Mouse (Mus musculus): ENCODE measurements around the gene Grk4. TPM values are rescaled to one million over a fixed set of nuclear protein-coding genes. Genes with fewer than 3 reads are reported as not detected.
A peak's percentile ranks its signal among the peaks of the same experiment; 100 is the strongest.

Grk4 gene
- 40.0 and 42.0 TPM in 2 replicates for polyA plus RNA-seq (2012; rRNA removed)

DNA sequence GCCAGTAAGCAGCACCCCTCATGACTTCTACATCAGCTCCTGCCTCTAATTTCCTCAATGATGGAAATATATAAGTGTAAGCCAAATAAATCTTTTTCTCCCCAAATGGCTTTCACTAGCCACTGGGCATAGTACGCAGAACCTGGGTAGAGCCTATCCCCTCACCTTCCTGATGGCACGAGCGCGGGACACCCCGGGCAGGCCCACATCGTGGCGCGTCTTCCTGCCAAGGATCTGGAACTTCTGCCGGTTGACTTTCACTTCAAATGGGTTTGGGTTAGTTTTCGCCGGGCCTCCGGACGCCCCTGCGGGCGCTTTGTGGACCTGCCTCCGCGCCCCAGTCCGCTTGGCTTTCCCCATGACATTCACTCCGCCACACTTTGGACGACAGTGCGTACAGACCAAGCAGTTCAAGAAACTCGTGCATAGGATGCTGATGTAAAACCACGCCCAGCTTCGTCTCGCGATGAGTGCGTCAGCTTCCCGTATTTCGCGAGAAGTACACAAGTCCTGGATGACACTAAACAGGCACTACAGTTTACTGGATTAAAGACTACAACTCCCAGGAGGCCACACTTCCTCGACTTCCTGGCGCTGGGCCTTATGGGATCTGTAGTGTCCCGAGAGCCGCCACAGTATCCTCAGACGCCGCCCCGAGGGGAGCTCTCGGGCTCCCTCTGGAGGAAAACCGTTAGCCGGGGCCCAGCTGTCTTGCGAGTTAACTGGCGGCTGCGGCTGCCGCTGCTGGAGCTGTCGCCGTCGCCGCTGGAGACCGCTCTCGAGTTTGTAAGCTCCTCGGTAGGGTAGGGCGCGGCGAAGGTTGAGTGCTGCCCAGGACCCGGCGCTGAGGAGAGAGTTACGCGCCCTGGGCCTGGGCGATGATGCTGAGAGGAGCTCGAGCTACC is at the start of gene Grk4, which contains the start of gene Nop14:
Grk4 (plus strand) TSS at position 694 of the 905 bp plus-strand sequence.
Nop14 (minus strand) TSS at position 463 of the 905 bp plus-strand sequence.
- no peaks in the 10 kb centered on the region; the same call in 1 of the 2 replicates for H3K4me1 ChIP-seq (ENCODE audit: control insufficient read depth, insufficient read depth, low read length)
- TF ChIP-seq CTCF (IDR thresholded peaks at IDR 0.05; ENCODE audit: control insufficient read depth, insufficient read depth, insufficient replicate concordance, low read depth, low read length) = peak; percentile 54
- peak; percentile 97 for TF ChIP-seq POLR2A (IDR thresholded peaks at IDR 0.05; ENCODE audit: control insufficient read depth, low read depth, low read length)
- H3K27me3 ChIP-seq (ENCODE audit: control insufficient read depth, insufficient read depth, low read length) = no peaks in the 10 kb centered on the region
- peak within 1 kb of the TSS; percentile 91 for H3K4me3 ChIP-seq (ENCODE audit: control insufficient read depth, low read depth, low read length)
- peak within 1 kb of the TSS; percentile 91 for H3K27ac ChIP-seq (ENCODE audit: control insufficient read depth, insufficient read depth, low read depth, low read length)
- no peaks in the 10 kb centered on the region; the same call in 1 of the 2 replicates for H3K36me3 ChIP-seq (ENCODE audit: control insufficient read depth, insufficient read depth, low read length)

GRCm38 (mm10) chr5:34632996-34633395 is 27.2 kb upstream of the Grk4 start:
- TF ChIP-seq POLR2A (IDR thresholded peaks at IDR 0.05; ENCODE audit: control insufficient read depth, low read depth, low read length) (no peak), CTCF (IDR thresholded peaks at IDR 0.05; ENCODE audit: control insufficient read depth, insufficient read depth, insufficient replicate concordance, low read depth, low read length) (no peak)
- no peak overlapping the region for H3K4me3 ChIP-seq (ENCODE audit: control insufficient read depth, low read depth, low read length)
- no peaks in the 10 kb centered on the region; the same call in 1 of the 2 replicates for H3K36me3 ChIP-seq (ENCODE audit: control insufficient read depth, insufficient read depth, low read length)
- no peak overlapping the region for H3K27ac ChIP-seq (ENCODE audit: control insufficient read depth, insufficient read depth, low read depth, low read length)
- H3K4me1 ChIP-seq (ENCODE audit: control insufficient read depth, insufficient read depth, low read length) = peaks cover 11% of the 10 kb centered on the region
- no peaks in the 10 kb centered on the region for H3K27me3 ChIP-seq (ENCODE audit: control insufficient read depth, insufficient read depth, low read length)

GRCm38 (mm10) chr5:34633641-34634040 is 26.5 kb upstream of the Grk4 start:
- H3K36me3 ChIP-seq (ENCODE audit: control insufficient read depth, insufficient read depth, low read length) = no peaks in the 10 kb centered on the region; the same call in 1 of the 2 replicates
- TF ChIP-seq POLR2A (IDR thresholded peaks at IDR 0.05; ENCODE audit: control insufficient read depth, low read depth, low read length) (no peak), CTCF (IDR thresholded peaks at IDR 0.05; ENCODE audit: control insufficient read depth, insufficient read depth, insufficient replicate concordance, low read depth, low read length) (no peak)

DNA sequence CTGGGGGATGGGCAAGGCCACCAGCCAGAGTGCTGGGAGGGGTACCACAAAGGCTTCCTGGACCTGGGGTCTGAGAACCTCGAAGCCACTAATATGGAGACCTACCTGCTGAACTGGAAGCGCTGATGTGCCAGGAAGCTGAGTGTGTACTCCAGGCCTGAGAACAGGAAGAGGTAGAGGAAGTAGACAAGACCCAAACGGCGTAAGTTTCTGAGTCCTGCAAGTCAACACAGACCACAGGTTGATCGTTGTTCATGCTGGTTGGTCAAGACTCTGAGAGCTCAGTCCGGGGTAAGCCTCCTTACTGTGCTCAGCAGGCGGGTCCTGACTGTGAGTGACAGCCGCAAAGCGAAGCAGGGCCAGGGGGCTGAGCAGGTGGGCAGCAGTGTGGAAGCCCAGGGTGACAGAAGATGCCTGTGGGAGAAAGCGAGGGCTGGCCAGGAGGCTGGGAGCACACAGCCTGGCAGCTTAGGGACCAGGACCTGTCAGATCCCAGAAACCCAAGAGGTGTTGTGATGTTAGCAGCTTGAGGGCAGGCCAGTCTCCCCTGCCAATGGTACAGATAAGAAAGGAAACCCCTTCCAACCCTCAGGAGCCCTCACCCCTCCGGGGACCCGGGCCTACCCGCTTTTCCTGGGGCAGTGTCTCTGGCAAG is 25.3 kb upstream of the Grk4 start:
- H3K36me3 ChIP-seq (ENCODE audit: control insufficient read depth, insufficient read depth, low read length) = no peaks in the 10 kb centered on the region; the same call in 1 of the 2 replicates
- TF ChIP-seq CTCF (IDR thresholded peaks at IDR 0.05; ENCODE audit: control insufficient read depth, insufficient read depth, insufficient replicate concordance, low read depth, low read length) = no peak
- no peak for TF ChIP-seq POLR2A (IDR thresholded peaks at IDR 0.05; ENCODE audit: control insufficient read depth, low read depth, low read length)
- no peak overlapping the region for H3K4me3 ChIP-seq (ENCODE audit: control insufficient read depth, low read depth, low read length)
- H3K4me1 ChIP-seq (ENCODE audit: control insufficient read depth, insufficient read depth, low read length) = peaks cover 11% of the 10 kb centered on the region
- H3K27ac ChIP-seq (ENCODE audit: control insufficient read depth, insufficient read depth, low read depth, low read length) = no peak overlapping the region
- no peaks in the 10 kb centered on the region for H3K27me3 ChIP-seq (ENCODE audit: control insufficient read depth, insufficient read depth, low read length)

More at GRCm38 (mm10) chr5:34633641-34634040, 26.5 kb upstream of the Grk4 start:
- no peak overlapping the region for H3K4me3 ChIP-seq (ENCODE audit: control insufficient read depth, low read depth, low read length)
- no peaks in the 10 kb centered on the region for H3K27me3 ChIP-seq (ENCODE audit: control insufficient read depth, insufficient read depth, low read length)
- no peak overlapping the region for H3K27ac ChIP-seq (ENCODE audit: control insufficient read depth, insufficient read depth, low read depth, low read length)
- H3K4me1 ChIP-seq (ENCODE audit: control insufficient read depth, insufficient read depth, low read length) = peaks cover 11% of the 10 kb centered on the region

DNA sequence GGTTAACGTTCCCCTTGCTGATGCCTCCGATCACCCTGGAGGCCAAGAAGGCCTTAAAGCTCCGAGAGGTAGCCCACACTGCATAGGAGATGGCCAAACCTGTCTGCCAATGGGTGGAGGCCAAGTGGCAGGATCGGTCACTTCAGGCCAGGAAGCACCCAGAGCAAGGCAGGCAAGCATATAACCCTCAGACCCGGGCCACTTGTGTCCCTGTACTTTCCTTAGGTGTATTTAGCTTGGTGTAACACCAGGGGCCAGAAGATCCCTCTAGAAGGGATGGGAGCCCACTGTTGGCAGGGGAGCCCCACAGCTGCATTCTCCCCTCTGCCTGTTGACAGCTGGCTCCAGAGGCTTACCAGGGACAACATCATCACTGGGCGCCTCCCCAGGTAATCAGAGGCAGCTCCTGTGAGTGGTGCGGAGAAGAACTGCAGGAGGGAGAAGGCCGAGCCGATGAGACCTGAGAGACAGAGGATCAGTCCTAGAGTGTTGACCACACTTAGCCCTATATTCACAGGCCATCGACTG is 24.4 kb upstream of the Grk4 start:
- Histone ChIP-seq H3K27me3 (ENCODE audit: control insufficient read depth, insufficient read depth, low read length) (no peaks in the 10 kb centered on the region), H3K4me1 (ENCODE audit: control insufficient read depth, insufficient read depth, low read length) (peaks cover 11% of the 10 kb centered on the region), H3K27ac (ENCODE audit: control insufficient read depth, insufficient read depth, low read depth, low read length) (no peak overlapping the region), H3K4me3 (ENCODE audit: control insufficient read depth, low read depth, low read length) (no peak overlapping the region), H3K36me3 (ENCODE audit: control insufficient read depth, insufficient read depth, low read length) (no peaks in the 10 kb centered on the region; the same call in 1 of the 2 replicates)
- TF ChIP-seq CTCF (IDR thresholded peaks at IDR 0.05; ENCODE audit: control insufficient read depth, insufficient read depth, insufficient replicate concordance, low read depth, low read length) = no peak
- TF ChIP-seq POLR2A (IDR thresholded peaks at IDR 0.05; ENCODE audit: control insufficient read depth, low read depth, low read length) = no peak

GRCm38 (mm10) chr5:34636481-34637287 is 23.5 kb upstream of the Grk4 start, which contains the start of gene Mfsd10:
Gene Mfsd10 (minus strand): TSS chr5:34637212.
- peak within 1 kb of the TSS; percentile 75 for H3K27ac ChIP-seq (ENCODE audit: control insufficient read depth, insufficient read depth, low read depth, low read length)
- peak within 1 kb of the TSS; percentile 89 for H3K4me3 ChIP-seq (ENCODE audit: control insufficient read depth, low read depth, low read length)
- no peaks in the 10 kb centered on the region for H3K27me3 ChIP-seq (ENCODE audit: control insufficient read depth, insufficient read depth, low read length)
- peak; percentile 61 for TF ChIP-seq POLR2A (IDR thresholded peaks at IDR 0.05; ENCODE audit: control insufficient read depth, low read depth, low read length)
- TF ChIP-seq CTCF (IDR thresholded peaks at IDR 0.05; ENCODE audit: control insufficient read depth, insufficient read depth, insufficient replicate concordance, low read depth, low read length) = peak; percentile 19; the same call in 1 of the 2 replicates
- H3K36me3 ChIP-seq (ENCODE audit: control insufficient read depth, insufficient read depth, low read length) = no peaks in the 10 kb centered on the region
- H3K4me1 ChIP-seq (ENCODE audit: control insufficient read depth, insufficient read depth, low read length) = peaks cover 11% of the 10 kb centered on the region

All from testis, adult 2 months (tissue).